Mouse (Mus musculus) megakaryocyte, adult 5-6 weeks (primary cell): ENCODE measurements around the gene Sult1b1. TPM values are rescaled to one million over a fixed set of nuclear protein-coding genes. Genes with fewer than 3 reads are reported as not detected.
"Not testable (repeated sequence)": the region's sequence is repeated elsewhere in the genome, so short reads cannot be mapped to it uniquely, and the experiment has no call there.

Experiments used
- ATAC-seq: 2 replicates; pipeline ENCODE4 v1.8.0; 2016; ENCODE audit warnings: mild to moderate bottlenecking, inconsistent platforms; ENCODE audit not compliant: poor library complexity, severe bottlenecking
- total RNA-seq, 2 experiments: library from RNA; stranded (forward) in 1 of 2; stranded (reverse) in 1 of 2; fragments of 153-499, 151-499 nt in 1 of 2; fragments of 221-1000, 200-1000 nt in 1 of 2; gene quantifications; 2 replicates each; pipeline versions ENCODE4 v1.2.3 to v1.2.4; 2015 to 2017

Gene Sult1b1
- total RNA-seq (2015): not detected in 2 replicates
- not detected in 2 replicates for total RNA-seq (2017)

- ATAC-seq: no peak
These were observed at the start of gene Sult1b1 for GRCm38 (mm10) chr5:87538111-87538510. Sult1b1 (minus strand) TSS chr5:87538195.

GRCm38 (mm10) chr5:87580389-87580788, 42.4 kb upstream of the Sult1b1 start:
- no peak for ATAC-seq

DNA sequence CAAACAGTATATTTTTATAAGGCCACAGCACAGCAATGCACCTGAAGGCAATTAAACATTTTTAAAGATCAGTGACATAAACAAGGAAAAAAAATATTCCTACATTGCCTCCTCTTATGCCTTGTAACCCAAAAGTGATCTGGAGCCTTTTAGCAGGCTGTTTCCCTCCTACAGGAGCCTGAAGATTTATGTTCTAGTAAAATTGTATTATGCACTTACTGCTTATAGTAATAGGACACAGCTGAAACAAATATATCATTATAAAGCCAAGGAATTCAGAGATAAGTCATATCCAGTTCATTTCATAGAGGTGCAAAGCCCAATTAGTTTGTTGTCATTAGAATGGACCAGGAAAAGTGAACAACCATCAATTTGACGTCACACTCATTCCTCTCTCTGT, 36.2 kb upstream of the Sult1b1 start:
- ATAC-seq: no peak

GRCm38 (mm10) chr5:87573490-87573889, 35.5 kb upstream of the Sult1b1 start:
- no peak for ATAC-seq

DNA sequence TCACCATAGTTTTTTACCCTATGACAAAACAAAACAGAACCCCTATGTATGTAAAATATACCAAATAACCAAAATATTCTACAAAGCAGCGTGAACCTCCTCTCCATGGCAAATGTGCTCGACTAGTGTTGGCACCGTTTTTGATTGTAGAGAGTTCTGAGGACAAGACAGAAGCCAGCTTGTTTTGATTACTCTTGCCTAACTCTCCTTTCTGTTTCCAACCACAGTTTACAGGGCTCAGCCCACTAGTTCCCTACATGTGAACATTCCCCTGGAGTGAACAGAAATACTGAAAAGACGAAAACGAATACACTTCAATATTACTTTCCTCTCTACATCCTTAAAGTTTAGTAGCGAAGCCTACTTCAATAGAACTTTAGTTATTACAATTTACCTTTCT, 34.8 kb upstream of the Sult1b1 start:
- no peak for ATAC-seq

- ATAC-seq: no peak
These were observed 30.9 kb upstream of the Sult1b1 start, which contains the start of gene Sult1d1 for GRCm38 (mm10) chr5:87568845-87569244. Sult1d1 (minus strand) TSS chr5:87569027.

- no peak for ATAC-seq
These were observed 29.3 kb upstream of the Sult1b1 start for GRCm38 (mm10) chr5:87567306-87567705.

- ATAC-seq: no peak
These were observed 25.0 kb upstream of the Sult1b1 start for GRCm38 (mm10) chr5:87562966-87563365.

GRCm38 (mm10) chr5:87562526-87562925, 24.5 kb upstream of the Sult1b1 start:
- no peak for ATAC-seq

DNA sequence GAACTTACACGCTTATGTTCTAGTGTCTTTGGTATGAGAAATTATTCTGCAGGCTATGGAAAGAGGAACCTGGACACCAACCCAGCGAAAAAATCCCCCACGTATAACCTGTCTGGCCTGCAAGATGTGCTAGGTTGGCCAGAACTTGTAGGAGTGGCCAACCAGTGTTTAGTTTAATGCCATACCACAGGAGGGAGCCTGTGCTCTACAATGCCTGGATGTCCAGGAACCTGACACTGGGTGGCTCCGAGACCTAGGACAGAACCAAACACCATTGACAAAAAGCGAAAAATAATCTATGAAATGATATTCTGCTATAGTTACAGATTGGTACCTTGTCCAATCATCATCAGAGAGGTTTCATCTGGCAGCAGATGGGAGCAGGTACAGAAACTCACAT, 22.1 kb upstream of the Sult1b1 start:
- ATAC-seq: no peak

GRCm38 (mm10) chr5:87550935-87551334, 12.9 kb upstream of the Sult1b1 start:
- ATAC-seq: no peak

DNA sequence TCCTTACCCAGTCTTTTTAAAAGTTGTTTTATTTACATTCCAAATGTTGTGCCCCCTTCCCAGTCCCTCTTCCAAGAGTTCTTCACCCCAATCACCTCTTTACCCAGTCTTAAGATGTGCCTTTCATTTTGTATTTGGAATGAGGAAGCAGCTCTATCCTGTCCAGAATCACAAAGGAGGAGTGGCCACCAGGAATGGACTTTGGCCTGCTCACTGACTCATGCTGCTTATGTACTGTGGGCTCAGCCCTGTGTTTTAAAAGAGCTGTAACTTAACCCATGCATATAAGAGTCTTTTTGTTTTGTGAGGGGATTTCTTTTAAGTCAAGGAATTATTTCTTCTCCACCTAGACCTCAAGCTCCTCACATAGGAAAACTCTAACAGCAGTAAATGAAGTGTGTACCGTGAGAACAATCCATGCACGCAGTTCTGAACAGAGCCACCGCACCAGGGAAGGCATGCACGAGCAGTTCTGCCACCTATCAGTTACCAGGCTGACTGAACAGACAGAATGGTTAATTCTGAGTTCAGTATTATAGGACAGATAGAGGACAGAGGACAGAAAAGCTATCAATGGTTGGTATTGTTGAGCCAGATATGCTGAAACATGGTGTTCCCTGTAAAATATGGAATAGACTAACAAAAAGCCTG, 1.9 kb downstream of the Sult1b1 start:
- ATAC-seq: no peak

- ATAC-seq: no peak
These were observed 5.7 kb downstream of the Sult1b1 start for GRCm38 (mm10) chr5:87532288-87532687.

DNA sequence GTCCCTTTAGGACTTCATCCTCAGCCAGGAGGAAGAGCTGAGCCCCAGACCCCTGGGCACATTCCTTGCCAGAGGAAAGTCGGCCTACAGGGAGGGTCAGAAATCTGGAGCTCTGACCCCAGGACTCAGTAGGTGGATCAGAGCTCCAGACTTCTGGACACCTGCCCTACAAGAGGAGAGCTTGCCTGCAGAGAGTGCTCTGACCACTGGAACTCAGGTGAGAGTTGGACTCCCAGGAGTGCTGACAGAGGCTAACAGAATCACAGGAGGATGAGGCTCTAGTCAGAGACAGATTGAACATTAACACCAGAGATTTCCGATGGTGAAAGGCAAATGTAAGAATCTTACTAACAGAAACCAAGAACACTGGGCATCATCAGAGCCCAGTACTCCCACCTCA, 14.4 kb downstream of the Sult1b1 start:
- ATAC-seq: not testable (repeated sequence)

GRCm38 (mm10) chr5:87505776-87506458, 32.1 kb downstream of the Sult1b1 start:
- no peak for ATAC-seq

DNA sequence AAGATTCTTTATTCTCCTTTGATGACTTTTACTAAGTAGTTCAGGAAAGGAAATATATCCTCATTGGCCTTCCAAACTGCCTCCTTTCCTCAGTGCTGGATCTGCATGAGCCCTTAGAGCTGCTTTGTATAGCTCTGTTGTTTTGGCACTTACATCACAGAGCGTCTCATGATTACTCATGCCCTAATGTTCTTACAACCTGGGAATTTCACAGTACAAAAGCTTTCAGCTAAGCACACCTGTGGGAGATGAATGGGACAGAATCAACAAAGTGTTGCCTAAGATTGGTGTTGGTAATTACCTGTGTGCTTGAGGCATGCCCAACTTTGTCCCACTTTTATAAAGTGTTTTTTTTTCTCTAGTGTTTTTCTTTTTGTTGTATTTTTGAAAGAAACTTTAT, 35.3 kb downstream of the Sult1b1 start:
- no peak for ATAC-seq

GRCm38 (mm10) chr5:87499341-87499740, 38.7 kb downstream of the Sult1b1 start:
- no peak for ATAC-seq

DNA sequence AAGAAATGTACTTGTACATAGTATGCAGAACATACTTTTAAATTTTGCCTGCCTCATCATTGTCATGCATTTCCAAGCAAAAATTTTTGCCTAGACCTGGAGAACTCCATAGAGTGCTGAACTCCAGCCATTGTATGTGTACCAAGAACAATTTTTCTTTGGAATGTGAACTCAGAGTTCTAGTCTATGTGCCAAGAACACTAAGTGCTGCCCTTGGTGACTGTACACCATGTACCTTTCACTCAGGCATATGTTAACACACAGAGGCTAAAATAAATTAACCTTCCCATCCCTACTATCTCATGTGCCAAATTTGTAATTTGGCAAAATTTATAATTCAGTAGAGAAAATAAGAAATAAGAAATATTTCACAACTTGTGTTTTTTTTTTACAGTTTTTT, 39.1 kb downstream of the Sult1b1 start:
- no peak for ATAC-seq

DNA sequence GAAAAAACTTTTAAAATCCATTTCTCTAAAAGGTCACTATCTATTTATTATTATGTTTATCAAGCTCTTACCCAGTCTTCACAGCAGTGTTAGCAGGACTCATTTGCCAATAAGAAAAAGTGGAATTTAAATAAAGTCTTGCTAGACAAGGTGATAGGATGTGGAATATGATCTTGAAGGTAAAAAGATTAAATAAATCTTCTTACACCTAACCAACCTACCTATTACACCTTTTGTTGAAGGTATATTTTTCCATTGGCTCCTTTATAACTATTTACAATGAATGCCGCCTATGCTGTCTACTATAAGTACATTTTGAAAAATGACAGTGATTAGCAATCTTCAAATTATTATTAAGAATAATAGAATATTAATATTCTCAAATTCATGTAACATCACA, 47.2 kb downstream of the Sult1b1 start, which contains the start of gene Ugt2a1:
Gene Ugt2a1, minus strand, starts transcription at position 101 of the 400 bp plus-strand sequence.
- ATAC-seq: no peak

GRCm38 (mm10) chr5:87486706-87487105, 51.3 kb downstream of the Sult1b1 start, which contains the start of gene Gm43638:
Gm43638 (minus strand) TSS chr5:87486806.
- ATAC-seq: not testable (repeated sequence)

DNA sequence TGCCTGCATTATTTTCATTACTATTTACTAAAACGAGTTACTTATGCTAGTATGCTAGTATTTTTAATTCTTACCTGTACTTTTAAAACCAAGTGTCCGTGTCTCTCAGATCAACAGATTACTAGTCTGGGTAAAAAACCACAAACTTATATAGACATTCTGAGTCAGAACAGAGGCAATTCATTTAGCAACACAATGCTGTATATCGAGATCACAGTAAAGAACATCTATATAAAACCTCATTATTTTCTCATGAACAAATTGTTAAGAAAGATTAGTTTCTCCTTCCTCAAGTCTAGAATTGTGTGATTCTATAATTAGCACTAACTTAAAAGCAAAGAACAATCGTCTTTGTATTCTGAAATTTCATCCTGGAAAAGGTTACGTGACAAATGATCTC, 55.8 kb downstream of the Sult1b1 start, which contains the start of gene Ugt2a2:
Gene Ugt2a2, minus strand, starts transcription at position 101 of the 400 bp plus-strand sequence.
- no peak for ATAC-seq
